Mouse (Mus musculus): ENCODE data around the gene Tbcd.

The Tbcd gene

GRCm38 (mm10) chr11:121536528-121536927 lies 84.8 kb downstream of the Tbcd start:
- DNase-seq (ENCODE audit: low spot score), result no peak

DNA sequence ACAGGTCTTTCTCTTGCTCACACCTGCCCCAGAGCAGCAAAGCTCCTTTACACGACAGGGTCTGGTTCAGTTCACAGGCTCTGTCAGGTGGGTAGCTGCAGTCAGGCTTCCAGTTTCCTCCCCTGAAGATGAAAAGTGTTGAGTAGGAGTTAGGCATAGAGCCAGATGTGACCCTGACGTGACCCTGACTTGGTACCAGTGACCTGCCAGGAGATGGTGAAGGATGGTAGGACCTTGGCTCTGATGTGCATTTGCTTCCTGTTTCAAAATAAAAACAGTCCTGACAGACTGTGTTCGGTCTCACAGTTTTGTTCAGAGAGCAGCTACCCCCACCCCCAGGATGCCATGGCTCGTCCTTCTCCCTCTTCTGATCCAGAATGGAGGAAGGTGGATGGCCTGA lies 90.7 kb downstream of the Tbcd start:
- no peak for DNase-seq (ENCODE audit: low spot score)

GRCm38 (mm10) chr11:121543287-121543856 lies 91.6 kb downstream of the Tbcd start:
- DNase-seq (ENCODE audit: low spot score), result no peak

DNA sequence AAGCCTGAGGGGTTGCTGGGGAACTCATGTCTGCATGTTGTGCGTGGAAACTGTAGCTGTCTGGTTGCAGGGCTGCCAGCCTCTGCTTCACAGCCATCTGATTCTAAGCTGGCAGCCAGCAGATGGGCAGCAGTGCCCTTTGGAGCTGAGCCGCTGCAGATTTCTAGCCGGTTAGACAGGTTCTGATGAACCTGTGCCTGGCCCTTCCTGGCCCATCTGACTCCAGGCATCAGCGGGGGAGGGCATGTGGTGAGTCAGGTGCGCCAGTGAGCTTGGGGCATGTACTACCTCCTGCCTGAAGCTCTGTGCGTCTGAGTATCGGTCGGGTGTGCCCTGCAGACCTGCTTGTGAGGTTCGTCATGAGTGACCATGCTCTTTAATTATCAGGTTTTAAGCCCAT lies 92.2 kb downstream of the Tbcd start:
- DNase-seq (ENCODE audit: low spot score), result peak; percentile 50

- no peak for DNase-seq (ENCODE audit: low spot score)
Measured at GRCm38 (mm10) chr11:121544755-121545397, 93.1 kb downstream of the Tbcd start.

DNA sequence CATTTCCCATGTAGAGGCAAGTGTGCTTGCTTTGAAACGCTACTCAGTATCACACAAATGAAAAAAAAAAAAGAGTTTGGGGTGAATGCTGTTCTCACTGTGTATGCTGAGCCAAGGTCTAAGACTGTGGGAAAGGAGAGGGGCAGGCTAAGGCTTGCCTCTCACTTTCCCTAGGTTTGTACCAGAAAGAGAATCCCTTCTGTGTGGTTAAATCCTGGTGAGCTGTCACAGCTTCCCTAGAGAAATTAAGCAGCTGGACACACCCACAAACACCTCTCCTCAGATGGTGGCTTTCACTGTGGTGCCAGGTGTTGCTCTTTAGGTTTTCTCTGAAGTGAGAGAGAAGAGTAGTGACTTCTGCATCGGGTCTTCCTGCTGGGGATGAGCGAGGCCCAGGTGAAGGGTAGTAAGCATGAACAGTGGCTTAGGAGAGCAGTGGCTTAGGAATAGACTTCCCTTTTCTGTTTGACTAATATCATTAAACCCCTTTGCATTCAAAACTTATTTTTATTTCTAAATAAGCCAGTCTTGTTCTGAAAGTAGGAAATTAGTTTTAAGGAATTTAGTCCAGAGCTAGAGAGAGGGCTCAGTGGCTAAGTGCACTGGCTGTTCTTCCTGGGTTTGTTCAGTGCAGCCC lies 93.8 kb downstream of the Tbcd start:
- DNase-seq (ENCODE audit: low spot score), result no peak

- DNase-seq (ENCODE audit: low spot score), result no peak
Measured at GRCm38 (mm10) chr11:121547234-121547633, 95.5 kb downstream of the Tbcd start.

- no peak for DNase-seq (ENCODE audit: low spot score)
Measured at GRCm38 (mm10) chr11:121547925-121548324, 96.2 kb downstream of the Tbcd start.

DNA sequence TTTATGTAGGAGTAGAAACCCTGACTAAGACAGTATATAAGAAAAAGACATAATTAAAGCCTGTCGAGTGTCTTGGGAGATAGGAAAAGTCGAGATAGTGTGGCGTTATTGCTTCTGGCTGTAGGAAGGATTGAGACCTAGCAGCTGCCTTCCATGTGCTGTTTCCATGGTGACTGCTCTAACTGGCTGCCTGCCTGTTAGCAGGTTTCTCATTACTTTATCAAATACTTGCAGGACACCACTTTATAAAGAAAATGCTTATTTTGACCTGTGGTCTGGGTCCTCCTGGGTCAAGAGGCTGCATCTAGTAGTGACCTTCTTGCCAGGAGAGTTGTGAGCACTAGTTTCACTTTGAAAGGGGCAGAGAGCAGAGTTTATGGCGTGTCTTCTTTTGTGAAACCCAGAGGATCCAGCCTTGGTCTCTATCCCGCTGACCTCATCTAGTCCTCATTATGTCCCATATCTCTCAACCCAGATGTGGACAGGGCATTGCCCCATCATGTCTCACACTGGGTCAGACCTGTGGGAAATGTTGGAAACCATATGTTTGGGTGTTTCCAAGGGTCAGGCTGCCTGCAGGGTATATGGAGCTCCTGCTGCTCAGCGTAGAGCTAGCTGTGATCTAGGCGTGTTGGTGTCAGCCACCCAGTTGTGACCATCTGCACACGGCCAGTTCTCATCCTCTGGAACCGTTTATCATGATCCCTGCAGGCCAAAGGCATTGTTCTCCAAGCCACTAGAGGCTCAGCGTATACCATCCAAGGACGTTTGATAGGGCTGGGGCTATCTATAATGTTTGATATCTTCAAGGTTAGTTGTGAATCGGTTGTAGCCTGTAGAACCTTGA lies 97.5 kb downstream of the Tbcd start:
- no peak for DNase-seq (ENCODE audit: low spot score)

DNA sequence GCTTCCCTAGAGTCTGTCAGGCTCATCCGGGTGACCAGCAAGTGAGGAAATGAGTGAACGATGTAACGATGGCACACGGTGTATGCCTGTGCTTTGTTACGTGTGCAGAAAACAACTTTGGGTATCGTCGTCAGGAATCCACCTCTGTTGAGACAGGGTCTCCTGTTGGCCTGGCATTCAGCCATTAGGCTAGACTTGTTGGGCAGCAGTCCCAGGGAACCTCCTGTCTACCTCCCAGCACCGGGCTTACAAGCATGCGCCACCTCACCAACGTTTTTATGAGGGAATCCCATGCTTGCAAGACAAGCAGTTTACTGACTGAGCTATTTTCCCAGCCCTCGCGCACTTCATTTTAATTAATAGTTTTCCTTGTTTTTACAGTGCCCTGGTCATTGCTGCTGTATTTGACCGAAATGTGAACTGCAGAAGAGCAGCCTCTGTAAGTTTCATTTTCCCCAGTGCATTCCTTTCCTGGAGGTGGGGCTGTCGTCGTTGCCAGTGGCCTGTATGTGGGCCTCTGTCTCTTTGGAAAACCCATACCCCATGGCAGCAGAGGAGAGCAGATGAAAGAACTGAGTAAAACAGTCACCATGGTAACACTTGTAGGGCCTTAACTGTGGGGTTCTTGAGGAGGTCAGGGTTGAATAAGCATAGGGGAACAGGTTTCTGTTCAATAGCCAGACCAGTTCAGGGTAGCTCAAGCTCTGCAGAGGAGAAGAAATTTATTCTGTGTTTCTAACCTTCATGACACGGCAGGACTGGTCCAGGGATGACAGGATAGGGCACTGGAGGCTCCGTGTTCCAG lies 98.3 kb downstream of the Tbcd start:
- DNase-seq (ENCODE audit: low spot score), result no peak

DNA sequence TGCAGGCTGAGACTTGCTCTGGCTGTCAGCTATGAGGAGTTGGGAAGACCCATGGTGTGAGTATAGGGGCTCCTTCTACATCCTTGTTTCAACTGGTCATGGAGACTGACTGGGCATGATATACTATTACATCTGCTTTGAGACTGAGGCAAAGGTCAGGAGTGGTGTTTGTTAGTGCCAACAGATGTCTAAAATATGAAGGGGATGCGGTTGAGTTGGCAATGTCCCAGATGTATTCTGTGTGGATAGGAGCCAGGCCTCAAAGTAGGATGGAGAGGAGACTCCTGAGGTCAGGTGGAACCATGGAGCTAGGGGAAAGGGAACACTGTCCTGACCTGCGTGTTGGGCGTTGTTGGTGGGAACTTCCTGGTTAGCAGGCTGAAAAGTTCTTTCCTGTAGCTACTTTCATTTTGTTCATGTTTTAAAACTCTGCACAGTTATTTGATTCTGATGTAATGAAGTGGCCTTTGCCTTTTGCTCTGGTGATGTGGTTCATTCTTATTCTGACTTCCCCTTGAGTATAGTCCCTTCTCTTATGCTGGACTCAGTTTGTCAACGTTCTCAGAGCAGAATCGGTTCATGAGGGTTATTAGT lies 99.6 kb downstream of the Tbcd start:
- no peak for DNase-seq (ENCODE audit: low spot score)

DNA sequence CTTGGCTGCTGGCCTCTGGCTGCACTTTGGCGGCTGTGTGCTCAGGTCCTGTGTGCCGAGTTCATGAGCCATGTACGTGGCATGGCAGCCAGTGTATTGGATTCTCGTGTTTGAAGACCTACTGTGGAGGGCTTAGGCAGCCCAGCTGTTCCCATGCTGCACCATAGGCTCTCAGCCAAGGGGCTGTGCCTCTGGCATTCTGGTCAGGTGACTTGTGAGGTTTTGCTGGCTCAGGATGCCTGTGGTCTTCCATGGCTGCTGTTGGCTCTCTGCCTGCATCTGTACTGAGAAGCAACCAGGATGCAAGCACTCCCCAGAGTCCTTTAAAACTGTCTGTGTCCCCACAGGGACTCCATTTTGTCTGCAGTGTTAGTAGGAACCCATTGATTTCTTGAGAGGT lies 100.4 kb downstream of the Tbcd start:
- DNase-seq (ENCODE audit: low spot score), result no peak

- DNase-seq (ENCODE audit: low spot score), result no peak
Measured at GRCm38 (mm10) chr11:121552846-121553457, 101.2 kb downstream of the Tbcd start.

DNA sequence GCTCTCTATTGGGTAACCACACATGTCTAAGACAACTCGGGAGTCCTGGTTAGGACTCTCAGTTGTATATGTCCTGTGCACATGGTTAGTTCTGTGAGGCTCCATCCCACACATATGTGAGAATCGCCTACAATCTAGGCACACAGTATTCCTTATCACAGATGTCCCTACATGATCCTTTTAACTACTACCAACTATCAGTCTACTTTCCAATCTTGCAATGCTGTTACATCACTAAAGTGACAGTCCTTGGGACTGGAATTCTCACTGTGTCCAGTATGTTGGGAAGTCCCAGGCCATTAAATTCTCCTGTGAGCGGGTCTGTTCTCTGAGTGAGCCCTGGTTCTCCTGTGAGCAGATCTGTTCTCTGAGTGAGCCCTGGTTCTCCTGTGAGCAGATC lies 101.7 kb downstream of the Tbcd start:
- no peak for DNase-seq (ENCODE audit: low spot score)

DNA sequence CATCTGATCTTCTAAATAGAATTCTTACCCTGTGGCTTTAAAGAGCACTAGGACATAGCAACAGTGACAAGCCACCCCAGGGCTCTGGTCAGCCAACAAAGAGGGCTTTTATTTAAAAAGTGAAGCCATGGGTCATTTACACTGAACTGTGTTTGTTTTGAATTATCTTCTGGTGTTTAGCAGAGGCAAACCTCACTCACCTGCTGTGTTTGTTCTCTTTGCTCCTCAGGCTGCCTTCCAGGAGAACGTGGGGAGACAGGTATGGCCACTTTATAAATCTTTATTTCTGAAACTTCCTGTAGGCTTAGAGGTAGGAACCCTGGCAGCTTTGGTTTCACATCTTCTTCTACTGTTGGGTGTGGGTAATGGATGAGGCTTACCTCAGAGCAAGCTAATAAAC lies 105.0 kb downstream of the Tbcd start:
- no peak for DNase-seq (ENCODE audit: low spot score)

GRCm38 (mm10) chr11:121557946-121558345 lies 106.2 kb downstream of the Tbcd start:
- no peak for DNase-seq (ENCODE audit: low spot score)

- no peak for DNase-seq (ENCODE audit: low spot score)
Measured at GRCm38 (mm10) chr11:121558522-121558921, 106.8 kb downstream of the Tbcd start.

- DNase-seq (ENCODE audit: low spot score), result no peak
Measured at GRCm38 (mm10) chr11:121559527-121560293, 108.0 kb downstream of the Tbcd start.

GRCm38 (mm10) chr11:121560294-121560663 lies 108.5 kb downstream of the Tbcd start:
- no peak for DNase-seq (ENCODE audit: low spot score)

DNA sequence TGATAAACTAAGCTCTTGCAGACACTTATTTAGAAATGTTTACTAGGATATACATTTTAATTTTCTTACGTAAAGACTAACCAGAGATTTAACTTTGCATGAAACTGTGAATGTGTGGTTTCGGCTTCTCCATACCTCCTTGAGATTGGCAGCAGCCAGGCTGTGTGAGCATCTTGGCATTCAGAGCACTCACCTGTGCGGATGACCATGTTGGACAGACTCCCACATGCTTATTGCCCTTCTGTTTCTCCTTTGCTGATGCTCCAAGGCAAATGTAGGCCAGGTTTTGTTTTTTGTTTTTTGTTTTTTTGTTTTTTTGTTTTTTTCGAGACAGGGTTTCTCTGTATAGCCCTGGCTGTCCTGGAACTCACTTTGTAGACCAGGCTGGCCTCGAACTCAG lies 111.6 kb downstream of the Tbcd start:
- no peak for DNase-seq (ENCODE audit: low spot score)
